Mouse (Mus musculus) kidney, embryonic 16.5 days (tissue): ENCODE measurements around the gene 4921524J17Rik. TPM values are rescaled to one million over a fixed set of nuclear protein-coding genes. Genes with fewer than 3 reads are reported as not detected.

ENCODE experiments used
- ATAC-seq: fragments of 200-750 bp; cut with Nextera tagmentation; 2 replicates; pipeline ENCODE4 v1.8.0; 2017; ENCODE audit warnings: moderate TSS enrichment; ENCODE audit not compliant: low FRiP score, low TSS enrichment
- H3K27ac ChIP-seq: fragments of 300-500 bp; sonication (generic); 2 replicates; pipeline ENCODE4 v1.5.1; 2014; ENCODE audit warnings: low read length
- H3K27me3 ChIP-seq: fragments of 300-500 bp; sonication (generic); 2 replicates; pipeline ENCODE4 v1.6.1; 2014; ENCODE audit warnings: low read length, control low read depth, mixed read lengths; ENCODE audit not compliant: insufficient read depth
- H3K36me3 ChIP-seq: fragments of 300-500 bp; sonication (generic); 2 replicates; pipeline ENCODE4 v1.6.1; 2014; ENCODE audit warnings: low read length, control low read depth, mixed read lengths; ENCODE audit not compliant: insufficient read depth
- H3K4me1 ChIP-seq: fragments of 300-500 bp; sonication (generic); 2 replicates; pipeline ENCODE4 v1.6.1; 2014; ENCODE audit warnings: low read length, control low read depth, mixed read lengths; ENCODE audit not compliant: insufficient read depth
- H3K4me2 ChIP-seq: fragments of 300-500 bp; sonication (generic); replicated peaks from 2 replicates; pipeline ENCODE4 v1.6.1; 2014; ENCODE audit warnings: low read depth, low read length
- H3K4me3 ChIP-seq: fragments of 300-500 bp; sonication (generic); 2 replicates; pipeline ENCODE4 v1.5.1; 2014; ENCODE audit warnings: mild to moderate bottlenecking, low read length
- H3K9ac ChIP-seq: fragments of 300-500 bp; sonication (generic); replicated peaks from 2 replicates; pipeline ENCODE4 v1.6.1; 2014; ENCODE audit warnings: low read length
- H3K9me3 ChIP-seq: fragments of 300-500 bp; sonication (generic); 2 replicates; pipeline ENCODE4 v1.6.1; 2016; ENCODE audit warnings: low read length, control low read depth
- WGBS: fragments of 180-500 bp; shearing (Covaris S2); extraction: QIAGEN DNeasy Blood & Tissue Kit; methylation state at CpG from one replicate; pipeline ENCODE4 v1.1.7; 2014; 5-methylcytosine and 5-hydroxymethylcytosine counted together
- polyA plus RNA-seq: library from polyadenylated mRNA; unstranded; fragments of >200 nt; fragmentation: Nextera tagmentation; extraction: Ambion mirVana; gene quantifications from 2 replicates; pipeline ENCODE4 v1.2.1, GENCODE M21; 2015

The 4921524J17Rik gene
- 38.8 and 40.3 TPM in 2 replicates for polyA plus RNA-seq

GRCm38 (mm10) chr8:85432168-85433016 lies at the start of gene 4921524J17Rik:
TSS of gene 4921524J17Rik (minus strand) at chr8:85432833.
- Histone ChIP-seq H3K27me3 (no peaks in the 10 kb centered on the region), H3K4me3 (peak within 1 kb of the TSS; percentile 79), H3K4me2 (peak within 1 kb of the TSS; percentile 66), H3K36me3 (no peaks in the 10 kb centered on the region), H3K27ac (peak within 1 kb of the TSS; percentile 98), H3K9ac (peak within 1 kb of the TSS; percentile 84), H3K4me1 (peaks cover 26% of the 10 kb centered on the region), H3K9me3 (no peaks in the 10 kb centered on the region)
- WGBS: under 1% methylated on average over 85 of the region's 85 CpGs
- ATAC-seq: peak; percentile 99

- no peak for ATAC-seq
- Histone ChIP-seq H3K4me1 (no peaks in the 10 kb centered on the region), H3K27me3 (no peaks in the 10 kb centered on the region), H3K9ac (no peak overlapping the region), H3K36me3 (no peaks in the 10 kb centered on the region), H3K9me3 (no peaks in the 10 kb centered on the region), H3K4me2 (no peak overlapping the region), H3K27ac (no peak overlapping the region), H3K4me3 (no peak overlapping the region)
- WGBS: 51% methylated on average over 6 of the region's 6 CpGs
Observed at GRCm38 (mm10) chr8:85482427-85482826, 49.8 kb upstream of the 4921524J17Rik start.

GRCm38 (mm10) chr8:85481900-85482299 lies 49.3 kb upstream of the 4921524J17Rik start:
- Histone ChIP-seq H3K27me3 (no peaks in the 10 kb centered on the region), H3K4me1 (no peaks in the 10 kb centered on the region), H3K4me2 (peak overlapping the region; percentile 27; the same call in 1 of the 2 replicates), H3K9ac (no peak overlapping the region), H3K9me3 (no peaks in the 10 kb centered on the region), H3K4me3 (no peak overlapping the region), H3K27ac (no peak overlapping the region), H3K36me3 (no peaks in the 10 kb centered on the region)
- WGBS: 35% methylated on average over 10 of the region's 10 CpGs
- peak; percentile 49; the same call in 1 of the 2 replicates for ATAC-seq

- Histone ChIP-seq H3K4me2 (no peak overlapping the region), H3K4me1 (no peaks in the 10 kb centered on the region), H3K27ac (no peak overlapping the region), H3K36me3 (no peaks in the 10 kb centered on the region), H3K4me3 (no peak overlapping the region), H3K9ac (no peak overlapping the region), H3K9me3 (no peaks in the 10 kb centered on the region), H3K27me3 (no peaks in the 10 kb centered on the region)
- WGBS: 82% methylated on average over 2 of the region's 2 CpGs
- no peak for ATAC-seq
Observed at GRCm38 (mm10) chr8:85479710-85480109, 47.1 kb upstream of the 4921524J17Rik start.

- no peaks in the 10 kb centered on the region for H3K27me3 ChIP-seq
- H3K36me3 ChIP-seq: no peaks in the 10 kb centered on the region
- H3K4me1 ChIP-seq: no peaks in the 10 kb centered on the region
- no peak overlapping the region for H3K27ac ChIP-seq
- no peaks in the 10 kb centered on the region for H3K9me3 ChIP-seq
- no peak overlapping the region for H3K4me3 ChIP-seq
- WGBS: 94% methylated on average over 2 of the region's 2 CpGs
- no peak for ATAC-seq
- no peak overlapping the region for H3K4me2 ChIP-seq
- H3K9ac ChIP-seq: no peak overlapping the region
Observed at GRCm38 (mm10) chr8:85478397-85478796, 45.8 kb upstream of the 4921524J17Rik start.

GRCm38 (mm10) chr8:85476970-85477545 lies 44.4 kb upstream of the 4921524J17Rik start:
- no peaks in the 10 kb centered on the region for H3K4me1 ChIP-seq
- no peaks in the 10 kb centered on the region for H3K36me3 ChIP-seq
- no peak for ATAC-seq
- H3K4me2 ChIP-seq: no peak overlapping the region
- WGBS: 60% methylated on average over 4 of the region's 4 CpGs
- H3K9me3 ChIP-seq: no peaks in the 10 kb centered on the region
- H3K27me3 ChIP-seq: no peaks in the 10 kb centered on the region
- H3K4me3 ChIP-seq: no peak overlapping the region
- H3K9ac ChIP-seq: no peak overlapping the region
- H3K27ac ChIP-seq: no peak overlapping the region

GRCm38 (mm10) chr8:85474924-85475323 lies 42.3 kb upstream of the 4921524J17Rik start:
- no peak for ATAC-seq
- Histone ChIP-seq H3K9me3 (no peaks in the 10 kb centered on the region), H3K9ac (no peak overlapping the region), H3K4me3 (no peak overlapping the region), H3K4me2 (no peak overlapping the region), H3K36me3 (no peaks in the 10 kb centered on the region), H3K4me1 (no peaks in the 10 kb centered on the region), H3K27me3 (no peaks in the 10 kb centered on the region), H3K27ac (no peak overlapping the region)
- 93% methylated on average over 3 of the region's 3 CpGs for WGBS

- peak; percentile 54 for ATAC-seq
- Histone ChIP-seq H3K27me3 (no peaks in the 10 kb centered on the region), H3K9me3 (no peaks in the 10 kb centered on the region), H3K9ac (no peak overlapping the region), H3K27ac (no peak overlapping the region), H3K36me3 (no peaks in the 10 kb centered on the region), H3K4me1 (no peaks in the 10 kb centered on the region), H3K4me3 (no peak overlapping the region), H3K4me2 (no peak overlapping the region)
- 59% methylated on average over 4 of the region's 4 CpGs for WGBS
Observed at GRCm38 (mm10) chr8:85473246-85473645, 40.6 kb upstream of the 4921524J17Rik start.

- 74% methylated on average over 6 of the region's 6 CpGs for WGBS
- Histone ChIP-seq H3K4me1 (no peaks in the 10 kb centered on the region), H3K9ac (no peak overlapping the region), H3K27me3 (no peaks in the 10 kb centered on the region), H3K9me3 (no peaks in the 10 kb centered on the region), H3K36me3 (no peaks in the 10 kb centered on the region), H3K4me2 (no peak overlapping the region), H3K4me3 (no peak overlapping the region), H3K27ac (no peak overlapping the region)
- 0 out of 2 replicates have a peak, but pooled peaks have one; percentile 4 for ATAC-seq
Observed at GRCm38 (mm10) chr8:85472800-85473199, 40.2 kb upstream of the 4921524J17Rik start.

- Histone ChIP-seq H3K4me2 (no peak overlapping the region), H3K9ac (no peak overlapping the region), H3K36me3 (no peaks in the 10 kb centered on the region), H3K27ac (no peak overlapping the region), H3K4me3 (no peak overlapping the region), H3K9me3 (no peaks in the 10 kb centered on the region), H3K27me3 (no peaks in the 10 kb centered on the region), H3K4me1 (no peaks in the 10 kb centered on the region)
- 84% methylated on average over 8 of the region's 8 CpGs for WGBS
- ATAC-seq: no peak
Observed at GRCm38 (mm10) chr8:85470753-85471152, 38.1 kb upstream of the 4921524J17Rik start.
